Comparison of ENCODE assay signal across 24 mouse cellular contexts in the genomic region with DNA sequence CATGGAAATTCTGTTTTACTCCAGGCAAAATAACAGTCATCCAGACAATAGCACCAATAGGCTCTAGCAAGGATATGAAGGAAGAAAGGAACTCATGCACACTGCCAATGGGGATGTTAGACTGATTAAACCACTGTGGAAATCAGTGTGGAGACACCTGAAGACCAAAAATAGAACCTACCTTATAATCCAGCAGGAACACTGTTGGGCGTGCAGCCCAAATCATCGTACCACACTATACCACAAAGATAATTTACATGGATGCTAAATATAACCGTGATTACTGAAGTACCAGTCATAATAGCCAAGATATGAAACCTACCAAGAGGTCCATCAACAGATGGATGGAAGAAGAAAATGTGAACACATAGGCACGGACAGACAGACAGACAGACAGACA. TPM values are rescaled to one million over a fixed set of nuclear protein-coding genes. Genes with fewer than 3 reads are reported as not detected.
DNase-seq lines count a peak whose midpoint lies in the region; ATAC-seq and TF ChIP-seq lines count a peak whose summit lies in the region.
"Had no signal": no experiment of that assay in that cellular context is flagged by ENCODE, and none has a peak within 500 bp of the region (broad histone marks: within the 10 kb centered on the region; RNA-seq: fewer than 3 reads in every experiment).

No protein-coding gene starts in this region.

- 0 out of 2 replicates have a peak, but pooled peaks cover 10% of the 10 kb centered on the region for H3K4me1 ChIP-seq in heart, embryonic 15.5 days (replicated peaks)
- H3K4me1 ChIP-seq in heart, postnatal 0 days (ENCODE audit: control insufficient read depth, insufficient read depth) = peaks cover 15% of the 10 kb centered on the region
- H3K4me1 ChIP-seq in heart, embryonic 12.5 days (replicated peaks) = no peaks in the 10 kb centered on the region
- H3K4me1 ChIP-seq: embryonic facial prominence, embryonic 10.5 days; embryonic facial prominence, embryonic 12.5 days; forebrain, embryonic 13.5 days; forebrain, embryonic 15.5 days had no signal

- H3K36me3 ChIP-seq in heart, embryonic 15.5 days = no peaks in the 10 kb centered on the region
- H3K36me3 ChIP-seq in heart, postnatal 0 days (replicated peaks; ENCODE audit: control insufficient read depth, insufficient read depth, low read length) = no peaks in the 10 kb centered on the region
- no peaks in the 10 kb centered on the region for H3K36me3 ChIP-seq in heart, embryonic 12.5 days
- H3K36me3 ChIP-seq: embryonic facial prominence, embryonic 10.5 days; embryonic facial prominence, embryonic 12.5 days; forebrain, embryonic 15.5 days; G1E had no signal

- DNase-seq in heart, adult 11 months = peak; percentile 55
- no peak for DNase-seq in heart, adult 9 months (ENCODE audit: low spot score in 2 of 2)
- no peak for DNase-seq in heart, adult 18-20 months
- DNase-seq in heart, postnatal 0 days (ENCODE audit: low spot score) = no peak
- DNase-seq: adrenal gland, adult 8-10 months; adrenal gland, postnatal 14 days; adrenal gland, postnatal 36 days; B cell, adult 2 months; cerebellum, adult 11-12 months; cerebellum, adult 2 months; cerebellum, adult 9-10 months; cerebellum, postnatal 10 days; cerebellum, postnatal 25 days had no signal

- peak; percentile 62; the same call in 1 of the 2 replicates for ATAC-seq in heart, embryonic 15.5 days (replicated peaks; ENCODE audit: insufficient number of reproducible peaks, insufficient read depth, low FRiP score, low read depth)
- ATAC-seq in heart, postnatal 0 days (ENCODE audit: insufficient read depth, low read depth) = no peak
- no peak for ATAC-seq in heart, embryonic 12.5 days (ENCODE audit: insufficient number of reproducible peaks, low FRiP score)
- ATAC-seq: activated CD4-positive, CD25-positive, alpha-beta regulatory T cell, adult 4 months; CD4-positive, CD25-positive, alpha-beta regulatory T cell, adult 4 months; forebrain, embryonic 13.5 days; forebrain, embryonic 15.5 days; Patski had no signal

- no peak for TF ChIP-seq EP300 in heart, postnatal 0 days (IDR thresholded peaks at IDR 0.05; ENCODE audit: low read depth)

- H3K9me3 ChIP-seq in heart, embryonic 15.5 days (replicated peaks) = no peaks in the 10 kb centered on the region
- H3K9me3 ChIP-seq in heart, postnatal 0 days (replicated peaks; ENCODE audit: control insufficient read depth, low read length) = no peaks in the 10 kb centered on the region
- H3K9me3 ChIP-seq in heart, embryonic 12.5 days (replicated peaks) = no peaks in the 10 kb centered on the region; the same call in 1 of the 2 replicates
- H3K9me3 ChIP-seq: embryonic facial prominence, embryonic 10.5 days; embryonic facial prominence, embryonic 12.5 days; forebrain, embryonic 13.5 days; forebrain, embryonic 15.5 days; G1E had no signal

- no peak for TF ChIP-seq CTCF in heart, postnatal 0 days (IDR thresholded peaks at IDR 0.05; ENCODE audit: low read depth)

- no peak overlapping the region; the same call in 1 of the 2 replicates for H3K27ac ChIP-seq in heart, embryonic 15.5 days
- H3K27ac ChIP-seq in heart, postnatal 0 days (ENCODE audit: low read depth) = no peak overlapping the region
- H3K27ac ChIP-seq in heart, embryonic 12.5 days (ENCODE audit: poor library complexity, severe bottlenecking) = no peak overlapping the region
- H3K27ac ChIP-seq: embryonic facial prominence, embryonic 10.5 days; embryonic facial prominence, embryonic 12.5 days; forebrain, embryonic 13.5 days; forebrain, embryonic 15.5 days had no signal

- H3K27me3 ChIP-seq in heart, embryonic 15.5 days = no peaks in the 10 kb centered on the region
- H3K27me3 ChIP-seq in heart, postnatal 0 days (ENCODE audit: control insufficient read depth, insufficient read depth, low read length) = no peaks in the 10 kb centered on the region
- no peaks in the 10 kb centered on the region for H3K27me3 ChIP-seq in heart, embryonic 12.5 days (replicated peaks)
- H3K27me3 ChIP-seq: CH12.LX; embryonic facial prominence, embryonic 12.5 days; forebrain, embryonic 13.5 days; forebrain, embryonic 15.5 days had no signal

- 51% methylated on average over 4 of the region's 4 CpGs for WGBS in heart, embryonic 15.5 days
- 31% methylated on average over 4 of the region's 4 CpGs for WGBS in heart, postnatal 0 days
- 64% methylated on average over 4 of the region's 4 CpGs for WGBS in heart, embryonic 12.5 days

- no peak overlapping the region for H3K9ac ChIP-seq in heart, embryonic 15.5 days
- no peak overlapping the region for H3K9ac ChIP-seq in heart, postnatal 0 days (replicated peaks; ENCODE audit: low read depth, low read length)
- no peak overlapping the region for H3K9ac ChIP-seq in heart, embryonic 12.5 days
- H3K9ac ChIP-seq: embryonic facial prominence, embryonic 12.5 days; forebrain, embryonic 13.5 days; forebrain, embryonic 15.5 days had no signal

- H3K4me3 ChIP-seq in heart, embryonic 15.5 days = no peak overlapping the region
- no peak overlapping the region for H3K4me3 ChIP-seq in heart, postnatal 0 days (ENCODE audit: low read depth, low read length)
- H3K4me3 ChIP-seq in heart, embryonic 12.5 days = no peak overlapping the region
- H3K4me3 ChIP-seq: embryonic facial prominence, embryonic 10.5 days; embryonic facial prominence, embryonic 12.5 days; forebrain, embryonic 13.5 days; forebrain, embryonic 15.5 days had no signal

- H3K4me2 ChIP-seq in heart, embryonic 15.5 days = no peak overlapping the region
- peak overlapping the region; percentile 24; the same call in 1 of the 2 replicates for H3K4me2 ChIP-seq in heart, postnatal 0 days (ENCODE audit: low read depth, low read length)
- no peak overlapping the region for H3K4me2 ChIP-seq in heart, embryonic 12.5 days
- H3K4me2 ChIP-seq: embryonic facial prominence, embryonic 12.5 days; forebrain, embryonic 13.5 days; forebrain, embryonic 15.5 days had no signal

RNA-seq across cellular contexts. Expression of a gene that starts 18.5 kb away (rescaled TPM):
- 0.20 and 0.25 TPM in 2 replicates for polyA plus RNA-seq in heart, embryonic 15.5 days (2015; fragmentation: Nextera tagmentation; extraction: Ambion mirVana)
- under 1 TPM in 1 of 2 experiments, not detected in 1; 0.05 TPM for total RNA-seq in heart, adult 18-20 months (2021)
- not detected in 2 replicates for total RNA-seq in heart, postnatal 0 days (2014; rRNA removed; ENCODE audit: low replicate concordance)
- 0.07 TPM in 2 replicates for polyA plus RNA-seq in heart, postnatal 0 days (2015; fragmentation: Nextera tagmentation; extraction: Ambion mirVana)
- polyA plus RNA-seq in heart, embryonic 12.5 days (2016; fragmentation: Nextera tagmentation; extraction: Ambion mirVana) = 0.14 TPM in 2 replicates
- polyA plus RNA-seq: G1E had no signal
